Comparison of ENCODE assay signal across 20 mouse cellular contexts in genomic region chr16:76265874-76266273, GRCm38 (mm10).
"Had no signal": no experiment of that assay in that cellular context is flagged by ENCODE, and none has a peak within 500 bp of the region (broad histone marks: within the 10 kb centered on the region; RNA-seq: fewer than 3 reads in every experiment).

No protein-coding gene starts in this region.

- H3K36me3 ChIP-seq: liver, embryonic 13.5 days; liver, embryonic 15.5 days; lung, embryonic 15.5 days; midbrain, embryonic 12.5 days; neural tube, embryonic 13.5 days; neural tube, embryonic 15.5 days had no signal

- H3K4me3 ChIP-seq: liver, embryonic 13.5 days; liver, embryonic 15.5 days; lung, embryonic 15.5 days; midbrain, embryonic 12.5 days; myocyte; neural tube, embryonic 13.5 days; neural tube, embryonic 15.5 days had no signal

- ATAC-seq: midbrain, embryonic 16.5 days had no signal

- H3K27me3 ChIP-seq: liver, embryonic 13.5 days; liver, embryonic 15.5 days; lung, embryonic 15.5 days; midbrain, embryonic 12.5 days; neural tube, embryonic 13.5 days; neural tube, embryonic 15.5 days had no signal

- H3K9me3 ChIP-seq: liver, embryonic 13.5 days; liver, embryonic 15.5 days; lung, embryonic 15.5 days; midbrain, embryonic 12.5 days; neural tube, embryonic 13.5 days; neural tube, embryonic 15.5 days had no signal

- DNase-seq: liver, embryonic 13.5 days; liver, postnatal 0 days; lung, postnatal 10 days; midbrain, embryonic 14.5 days; right cerebral cortex, adult 18-20 months; right cerebral cortex, postnatal 25 days; right cerebral cortex, postnatal 4 days; spleen, adult 18-20 months; thymus, adult 18-20 months; thymus, postnatal 14 days; thymus, postnatal 36 days had no signal

- H3K4me1 ChIP-seq: liver, embryonic 13.5 days; liver, embryonic 15.5 days; lung, embryonic 15.5 days; midbrain, embryonic 12.5 days; neural tube, embryonic 13.5 days; neural tube, embryonic 15.5 days had no signal

- H3K4me2 ChIP-seq: liver, embryonic 11.5 days; liver, embryonic 13.5 days; liver, embryonic 15.5 days; lung, embryonic 15.5 days; midbrain, embryonic 12.5 days; neural tube, embryonic 13.5 days; neural tube, embryonic 15.5 days had no signal

- H3K27ac ChIP-seq: liver, embryonic 13.5 days; liver, embryonic 15.5 days; lung, embryonic 15.5 days; macrophage; midbrain, embryonic 12.5 days; neural tube, embryonic 13.5 days; neural tube, embryonic 15.5 days had no signal

- H3K9ac ChIP-seq: liver, embryonic 13.5 days; liver, embryonic 15.5 days; liver, postnatal 0 days; lung, embryonic 15.5 days; midbrain, embryonic 12.5 days; neural tube, embryonic 13.5 days; neural tube, embryonic 15.5 days had no signal
